Mouse (Mus musculus) monocyte, adult 59 days (primary cell): ENCODE measurements around the gene Gm10644. TPM values are rescaled to one million over a fixed set of nuclear protein-coding genes. Genes with fewer than 3 reads are reported as not detected.

Source experiments
- total RNA-seq, 2 experiments: library from RNA; stranded (reverse); gene quantifications; one replicate each; pipeline ENCODE4 v1.2.4; 2023

Gm10644 gene
- under 1 TPM; 0.18 to 0.39 TPM for total RNA-seq

DNA sequence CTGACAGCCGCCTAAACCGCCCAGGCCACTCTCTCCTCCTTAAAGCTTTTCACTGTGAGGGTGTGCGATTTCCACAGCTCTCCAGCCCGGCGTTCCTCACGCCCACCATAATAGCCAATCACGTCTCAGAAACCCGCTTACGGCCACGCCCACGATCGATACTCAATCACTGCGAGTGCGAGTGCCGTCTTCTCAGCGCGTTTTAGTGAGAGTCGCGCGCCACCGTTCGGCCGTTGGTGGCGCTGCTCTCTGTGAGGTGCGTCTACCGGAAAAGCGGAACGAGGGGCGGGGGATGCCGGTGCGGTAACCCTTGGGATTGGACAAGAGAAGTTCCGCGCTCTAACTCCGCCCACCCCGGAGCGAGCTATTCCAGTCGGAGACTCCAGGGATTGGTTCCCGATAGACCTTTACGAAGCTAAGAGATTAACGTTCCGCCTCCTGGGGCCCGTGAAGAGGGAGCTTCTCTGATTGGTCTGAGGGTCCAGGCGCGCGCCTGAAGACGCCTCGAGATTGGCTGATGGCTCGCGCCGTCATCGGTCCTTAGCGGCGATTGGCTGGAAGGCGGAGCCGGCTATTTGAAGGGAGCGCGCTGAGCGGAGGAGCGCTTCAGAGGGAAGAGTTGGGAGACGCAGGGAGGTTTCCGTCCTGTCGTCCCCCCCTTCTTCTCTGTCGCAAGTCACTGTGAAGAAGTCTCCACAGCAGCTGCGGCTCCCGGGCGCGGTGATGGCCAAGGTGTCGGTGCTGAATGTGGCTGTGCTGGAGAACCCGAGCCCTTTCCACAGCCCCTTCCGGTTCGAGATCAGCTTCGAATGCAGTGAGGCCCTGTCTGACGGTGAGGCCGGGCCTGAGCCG lies at the start of gene Gm10644, which contains the start of gene Asf1b:
Gene Gm10644, minus strand, starts transcription at position 100 of the 852 bp plus-strand sequence.
Gene Asf1b, plus strand, starts transcription at position 402 of the 852 bp plus-strand sequence.

DNA sequence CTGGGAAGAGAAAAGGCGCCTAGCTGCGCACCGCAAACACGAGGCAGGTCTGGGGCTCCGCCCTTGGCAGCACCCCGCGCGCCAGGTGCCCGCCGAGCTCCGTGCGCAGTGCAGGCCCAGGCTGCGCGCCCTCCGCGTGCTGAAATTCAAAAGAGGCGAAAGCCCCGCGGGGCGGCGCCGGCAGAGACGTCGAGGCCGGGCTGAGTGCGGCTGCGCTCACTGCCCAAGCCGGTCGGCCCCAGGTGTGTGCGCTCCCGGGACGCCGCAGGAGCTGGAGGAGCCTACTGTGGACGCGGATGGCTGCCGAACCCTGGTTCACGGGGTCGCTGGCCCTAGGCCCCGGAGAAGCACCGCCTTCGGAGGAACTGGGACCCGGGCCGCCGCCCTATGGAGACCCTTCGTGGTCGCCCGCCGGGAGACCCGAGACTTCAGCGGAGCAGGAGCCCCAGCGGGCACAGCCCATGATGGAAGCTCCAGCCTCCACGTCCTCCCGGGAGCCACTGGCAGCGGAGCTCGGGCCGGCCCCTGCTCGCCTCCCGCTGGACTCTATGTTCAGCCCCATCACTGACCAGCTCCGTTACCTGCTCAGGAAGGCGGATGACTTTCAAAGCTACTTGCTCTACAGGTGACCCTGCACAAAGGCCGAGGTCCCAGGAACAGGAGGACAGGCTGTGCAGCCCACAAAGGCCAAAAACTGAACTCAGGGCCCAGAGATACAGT lies 46.4 kb upstream of the Gm10644 start, which contains the start of gene 1700067K01Rik:
Gene 1700067K01Rik, plus strand, starts transcription at position 222 of the 720 bp plus-strand sequence.

DNA sequence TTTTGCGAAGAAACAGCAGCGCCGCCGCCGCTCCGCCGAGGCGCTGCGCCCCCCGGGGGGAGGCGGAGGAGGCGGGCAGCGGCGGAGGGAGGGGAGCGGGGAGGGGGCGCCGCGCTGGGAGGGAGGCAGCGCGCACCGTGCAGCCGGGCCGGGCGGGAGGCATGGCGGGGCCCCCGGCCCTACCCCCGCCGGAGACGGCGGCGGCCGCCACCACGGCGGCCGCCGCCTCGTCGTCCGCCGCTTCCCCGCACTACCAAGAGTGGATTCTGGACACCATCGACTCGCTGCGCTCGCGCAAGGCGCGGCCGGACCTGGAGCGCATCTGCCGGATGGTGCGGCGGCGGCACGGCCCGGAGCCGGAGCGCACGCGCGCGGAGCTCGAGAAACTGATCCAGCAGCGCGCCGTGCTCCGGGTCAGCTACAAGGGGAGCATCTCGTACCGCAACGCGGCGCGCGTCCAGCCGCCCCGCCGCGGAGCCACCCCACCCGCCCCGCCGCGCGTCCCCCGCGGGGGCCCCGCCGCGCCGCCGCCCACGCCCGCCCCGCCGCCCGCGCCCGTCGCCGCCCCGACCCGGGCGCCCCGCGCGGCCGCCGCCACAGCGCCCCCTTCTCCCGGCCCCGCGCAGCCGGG lies 42.6 kb upstream of the Gm10644 start, which contains the start of gene Samd1:
Gene Samd1, plus strand, starts transcription at position 162 of the 631 bp plus-strand sequence.

DNA sequence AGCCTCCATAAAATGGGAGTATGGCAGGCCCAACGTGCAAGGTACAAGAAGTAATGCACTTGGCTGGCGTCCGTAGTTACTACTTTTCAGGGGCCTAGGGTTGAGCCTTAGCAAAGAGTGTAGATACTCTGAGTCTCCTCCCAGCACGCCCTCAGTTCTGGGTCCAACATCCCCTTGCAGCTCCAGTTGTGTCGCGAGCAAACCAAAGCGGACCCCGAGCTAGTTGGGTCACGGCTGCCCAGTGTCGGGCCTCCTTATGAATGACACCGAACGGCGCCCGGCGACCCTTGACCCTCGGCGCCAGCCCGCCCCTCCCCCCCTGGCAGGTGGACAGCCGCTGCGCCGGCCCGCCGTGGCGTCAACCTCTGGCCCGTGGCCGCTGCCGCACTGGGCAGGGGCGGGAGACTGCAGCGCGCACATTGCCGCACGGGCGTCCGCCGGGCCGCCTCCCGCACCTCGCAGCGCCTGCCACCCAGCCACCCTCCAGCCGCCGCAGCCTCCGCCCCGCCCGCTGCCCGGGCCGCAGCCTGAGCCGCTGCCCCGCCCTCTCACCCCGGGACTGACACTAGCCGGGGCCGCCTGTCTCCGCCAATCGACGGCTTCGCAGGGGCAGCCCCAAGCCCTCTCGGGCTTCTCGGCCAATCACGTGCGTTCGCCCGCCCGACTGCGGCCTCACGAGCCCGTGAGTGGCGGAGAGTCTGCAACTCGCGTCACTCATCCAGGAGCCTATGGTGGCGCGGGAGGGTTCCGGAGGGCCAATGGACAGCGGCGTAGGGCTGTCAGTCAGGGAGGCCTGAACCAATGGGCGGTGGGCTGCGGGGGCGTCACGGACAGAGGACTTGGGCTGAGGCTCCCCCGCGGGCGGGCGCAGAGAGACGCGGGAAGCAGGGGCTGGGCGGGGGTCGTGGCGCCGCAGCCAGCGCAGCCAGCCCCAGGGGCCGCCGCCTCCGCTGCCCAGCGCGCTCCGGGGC lies 17.4 kb upstream of the Gm10644 start, which contains the start of gene Prkaca:
Gene Prkaca, plus strand, starts transcription at position 844 of the 971 bp plus-strand sequence.

DNA sequence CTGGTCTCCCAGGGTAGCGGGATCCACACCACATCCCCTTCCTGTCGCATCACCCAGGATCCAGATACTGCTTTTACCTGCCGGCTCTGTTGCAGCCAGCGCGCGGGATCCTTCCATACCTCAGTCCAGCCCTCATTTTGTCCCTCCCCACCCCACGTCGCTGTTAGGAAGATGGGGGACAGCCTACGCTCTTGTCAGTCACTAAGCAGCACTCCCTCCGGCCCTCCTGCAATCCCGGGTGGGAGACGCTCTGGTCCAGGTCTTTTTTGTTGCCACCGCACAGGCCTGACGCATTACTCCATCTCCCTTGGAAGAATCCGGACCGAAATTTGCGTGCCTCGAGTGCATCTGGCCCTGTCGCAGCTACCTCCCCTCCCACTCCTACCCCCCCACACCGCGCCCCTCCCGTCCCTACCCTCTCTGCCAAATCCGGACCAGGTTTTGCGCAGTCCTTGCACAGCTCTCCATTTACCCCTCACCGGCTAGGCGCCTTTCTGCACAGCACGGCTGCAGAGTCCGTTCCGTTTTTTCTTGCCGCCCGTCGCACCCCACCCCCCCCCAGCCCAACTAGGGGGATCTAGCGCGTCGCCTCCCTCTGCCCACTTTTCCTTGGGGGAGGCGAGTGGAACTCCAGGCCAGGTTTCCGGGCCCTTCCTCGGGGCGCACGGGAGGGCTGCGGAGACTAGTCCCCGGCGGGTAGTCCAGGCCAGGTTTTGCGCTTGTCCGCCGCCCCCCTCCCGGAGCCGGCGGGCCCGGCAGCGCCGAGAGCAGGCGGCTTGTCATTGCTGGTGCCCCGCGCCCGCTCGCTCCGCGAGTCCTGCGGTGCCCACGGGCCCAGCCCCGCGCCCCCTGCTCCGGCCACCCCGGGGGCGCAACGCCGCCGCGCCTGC lies 55.4 kb downstream of the Gm10644 start, which contains the start of gene Adgrl1:
Gene Adgrl1, plus strand, starts transcription at position 743 of the 890 bp plus-strand sequence.

Other genes starting within 250 kb of the Gm10644 start
- 10 to 100 TPM; 29.0 to 29.1 TPM for gene Ddx39, start 240.0 kb downstream of the Gm10644 start, total RNA-seq
- 1,000 to 10,000 TPM; 2,520 to 2,540 TPM for gene Adgre5, start 213.9 kb downstream of the Gm10644 start, total RNA-seq
- gene Adgrl1, start 55.1 kb downstream of the Gm10644 start, total RNA-seq: 1 to 10 TPM; 2.0 to 2.1 TPM
- gene Asf1b, start 302 bp upstream of the Gm10644 start, total RNA-seq: 1 to 10 TPM; 1.5 to 2.7 TPM
- gene Prkaca, start 17.8 kb upstream of the Gm10644 start, total RNA-seq: 10 to 100 TPM; 37.3 to 41.3 TPM
- 10 to 100 TPM; 55.2 to 55.6 TPM for gene Samd1, start 42.5 kb upstream of the Gm10644 start, total RNA-seq
- gene 1700067K01Rik, start 46.3 kb upstream of the Gm10644 start, total RNA-seq: under 1 TPM; 0.39 to 0.55 TPM
- gene 2210011C24Rik, start 57.0 kb upstream of the Gm10644 start, total RNA-seq: not detected
- gene Palm3, start 66.3 kb upstream of the Gm10644 start, total RNA-seq: not detected
- gene Il27ra, start 87.4 kb upstream of the Gm10644 start, total RNA-seq: 10 to 100 TPM; 13.8 to 15.3 TPM
- not detected for gene Rln3, start 89.8 kb upstream of the Gm10644 start, total RNA-seq
- 1 to 10 TPM; 1.1 to 2.1 TPM for gene Gm10643, start 109.9 kb upstream of the Gm10644 start, total RNA-seq
- gene Rfx1, start 111.6 kb upstream of the Gm10644 start, total RNA-seq: 10 to 100 TPM; 57.0 to 63.2 TPM
- gene Dcaf15, start 149.6 kb upstream of the Gm10644 start, total RNA-seq: 10 to 100 TPM; 30.4 to 30.5 TPM
- gene Podnl1, start 170.8 kb upstream of the Gm10644 start, total RNA-seq: 1 to 10 TPM in 1 of 2 experiments, under 1 TPM in 1; 0.39 to 1.0 TPM
- gene Cc2d1a, start 192.7 kb upstream of the Gm10644 start, total RNA-seq: 10 to 100 TPM; 23.8 to 30.1 TPM
- gene 4930432K21Rik, start 192.8 kb upstream of the Gm10644 start, total RNA-seq: not detected
- gene Nanos3, start 230.0 kb upstream of the Gm10644 start, total RNA-seq: not detected